Mouse (Mus musculus) liver, postnatal 0 days (tissue): Measurements from ENCODE around the gene Ppp4r3a.

Source experiments
- CTCF ChIP-seq: sonication (generic); IDR thresholded peaks from 2 replicates; pipeline ENCODE4 v1.5.1; 2016; ENCODE audit warnings: antibody characterized with exemption, low read depth
- EP300 ChIP-seq: IDR thresholded peaks from 2 replicates; pipeline ENCODE4 v1.6.1; 2016; ENCODE audit warnings: antibody characterized with exemption, low read depth, mild to moderate bottlenecking

GRCm38 (mm10) chr12:101019031-101019430 is 64.5 kb downstream of the Ppp4r3a start:
- TF ChIP-seq EP300 (no peak), CTCF (no peak)
